Mouse (Mus musculus): ENCODE measurements at regions not wholly inside any gene's neighbourhood (a gene's known extent, or its start where the extent isn't known, plus 50 kb on each side); places are given as distances from the start of the nearest gene placed in this dataset.

DNA sequence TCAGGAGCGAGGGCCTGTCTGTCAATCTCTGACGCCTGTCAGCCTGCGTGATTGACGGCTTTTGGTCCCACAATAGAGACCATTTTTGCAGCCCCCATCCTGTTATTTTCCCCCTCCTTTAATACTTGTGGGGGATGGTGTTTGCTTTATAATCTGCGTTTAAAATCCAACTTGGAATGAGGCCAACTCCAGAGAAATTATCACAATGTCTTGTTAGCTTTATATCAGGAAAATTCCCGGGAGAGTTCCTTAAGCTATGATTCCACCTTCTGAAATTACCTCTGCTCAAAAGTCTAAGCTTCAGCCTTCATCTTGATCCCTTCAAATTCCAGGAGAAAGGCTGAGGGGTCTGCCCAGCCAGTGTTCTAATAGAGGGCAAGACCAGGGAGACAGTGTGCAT, 235.0 kb downstream of the 3100002H09Rik start:
- TF ChIP-seq CTCF (IDR thresholded peaks at IDR 0.05; ENCODE audit: control insufficient read depth, insufficient read depth, insufficient read length) (no peak), MYOD1 (IDR thresholded peaks at IDR 0.05; ENCODE audit: control insufficient read depth, insufficient read length, low read depth) (no peak)

All from C2C12 (cell line).